Mouse (Mus musculus) Muller cell, postnatal 12 days (primary cell): ENCODE data around the gene Vmn1r78.
"Not testable (repeated sequence)": the region's sequence is repeated elsewhere in the genome, so short reads cannot be mapped to it uniquely, and the experiment has no call there.

ENCODE experiments used
- DNase-seq: peaks from one replicate; pipeline ENCODE4 v3.0.0-alpha.2; 2015; ENCODE audit errors: inconsistent ontology term

Gene Vmn1r78

DNA sequence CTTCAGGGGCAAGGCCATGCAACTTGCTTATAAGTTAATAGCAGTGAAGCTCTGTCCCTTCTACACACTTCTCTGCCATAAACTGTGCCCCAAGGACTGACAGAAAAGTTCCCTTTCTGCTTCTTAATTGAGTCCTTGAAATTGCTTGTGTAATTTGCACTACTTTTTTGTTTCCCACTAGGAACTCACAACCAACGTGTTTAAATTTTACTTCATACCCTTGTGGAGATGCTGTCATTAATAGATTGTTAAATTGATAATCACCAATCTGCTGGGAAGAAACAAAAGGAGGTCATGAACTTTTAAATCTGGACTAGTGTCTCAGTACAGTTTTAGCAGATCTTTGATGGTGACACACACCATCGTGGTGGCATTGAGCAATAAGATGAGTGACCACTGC, at the start of gene Vmn1r78:
Gene Vmn1r78, plus strand, starts transcription at position 301 of the 400 bp plus-strand sequence.
- DNase-seq = no peak

DNA sequence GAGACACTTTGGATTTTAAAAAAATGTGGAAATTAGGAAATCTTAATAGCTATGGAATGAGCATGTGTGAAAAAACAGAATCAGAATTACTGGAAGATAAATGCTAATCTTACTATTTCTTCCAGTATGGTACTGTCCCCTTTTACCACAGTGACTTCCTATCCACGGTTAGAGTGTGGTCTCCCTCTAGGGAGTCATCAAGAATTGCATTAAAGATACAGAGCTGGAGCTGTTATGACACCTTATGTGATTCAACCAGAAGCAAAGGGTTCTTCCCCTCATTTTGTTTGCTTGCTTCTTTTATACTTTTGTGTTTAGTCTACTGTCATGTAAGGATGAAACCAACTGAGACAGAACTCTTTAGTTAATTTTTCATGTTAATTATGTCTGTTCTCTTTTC, 6.4 kb downstream of the Vmn1r78 start:
- DNase-seq = not testable (repeated sequence)

DNA sequence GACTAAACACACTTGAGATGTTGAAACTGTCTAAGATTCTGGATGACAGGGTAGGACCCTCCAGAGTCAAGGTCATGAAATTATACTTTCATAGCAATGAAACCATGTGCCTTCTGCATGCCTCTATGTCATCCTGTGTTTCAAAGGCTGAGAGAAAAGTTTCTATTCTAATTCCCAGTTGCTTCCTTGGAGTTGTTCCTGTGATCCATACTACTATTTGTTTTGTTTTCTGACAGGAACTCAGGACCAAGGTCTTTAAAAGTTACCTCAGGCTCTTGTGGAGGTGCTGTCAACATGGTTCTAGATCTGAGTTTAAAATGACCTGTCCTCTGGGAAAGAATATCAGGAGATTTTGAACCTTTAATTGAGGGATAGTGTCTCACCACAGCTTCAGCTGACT, 20.9 kb downstream of the Vmn1r78 start, which contains the start of gene Vmn1r79:
Gene Vmn1r79, plus strand, starts transcription at position 301 of the 400 bp plus-strand sequence.
- not testable (repeated sequence) for DNase-seq

DNA sequence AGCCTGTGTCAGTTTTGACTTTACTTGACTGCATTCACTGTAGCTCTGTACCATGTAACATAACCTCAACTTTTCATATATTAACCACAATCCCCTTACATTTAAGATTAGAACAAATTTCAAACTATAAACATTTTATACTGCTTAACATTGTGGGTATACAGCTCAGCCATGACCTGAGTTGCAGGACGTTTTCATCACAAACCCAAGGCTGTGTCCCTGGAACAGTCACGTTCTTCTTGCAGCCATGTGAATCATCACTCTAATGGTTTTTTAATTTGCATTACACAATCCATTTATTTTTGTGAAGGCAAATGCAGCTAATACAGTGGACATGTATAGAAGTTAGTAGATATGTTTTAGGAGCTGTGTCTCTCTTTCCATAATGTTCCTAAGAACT, 22.9 kb downstream of the Vmn1r78 start:
- not testable (repeated sequence) for DNase-seq

DNA sequence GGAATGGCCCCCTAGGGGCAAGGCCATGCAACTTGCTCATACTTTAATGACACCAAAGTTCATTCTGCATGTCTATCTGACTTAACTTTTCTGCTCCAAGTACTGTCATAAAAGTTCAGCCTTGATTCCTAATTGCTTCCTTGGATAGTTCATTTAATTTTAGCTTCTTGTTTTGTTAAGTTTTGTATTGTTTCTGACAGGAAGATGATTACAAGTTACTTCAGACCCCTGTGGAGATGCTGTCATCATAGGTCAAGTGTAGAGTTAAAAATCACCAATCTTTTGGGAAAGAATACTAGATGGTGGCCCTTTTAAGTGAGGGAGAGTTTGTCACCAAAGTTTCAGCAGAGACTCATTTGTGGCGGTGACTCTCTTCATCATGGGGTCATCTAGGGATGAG, 38.9 kb downstream of the Vmn1r78 start, which contains the start of gene Vmn1r80:
Gene Vmn1r80, plus strand, starts transcription at position 301 of the 400 bp plus-strand sequence.
- no peak for DNase-seq

DNA sequence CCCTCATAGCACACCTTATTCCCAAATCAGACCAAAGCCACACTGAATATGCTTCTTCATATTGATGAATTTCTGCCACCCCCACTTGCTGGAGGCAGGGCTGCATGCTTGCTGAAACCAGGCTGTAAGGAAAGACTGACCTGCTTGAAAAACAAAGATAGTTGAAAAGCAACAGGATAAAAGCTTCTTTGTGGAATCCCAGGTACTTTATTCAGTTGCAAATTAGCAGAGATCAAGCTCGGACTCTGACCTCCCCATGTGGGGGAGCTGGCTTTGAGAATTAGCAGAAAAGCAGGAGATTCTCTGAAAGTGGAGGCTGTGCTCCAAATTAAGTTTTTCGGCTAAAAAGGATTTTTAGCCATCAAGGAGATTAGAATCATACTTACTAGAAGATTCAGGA, 54.1 kb downstream of the Vmn1r78 start:
- no peak for DNase-seq
